Mouse (Mus musculus): Measurements from ENCODE around the gene Filip1l. TPM values are rescaled to one million over a fixed set of nuclear protein-coding genes. Genes with fewer than 3 reads are reported as not detected.

The Filip1l gene
- polyA plus RNA-seq, 1 experiment from 2014 or later: 26.0 TPM

DNA sequence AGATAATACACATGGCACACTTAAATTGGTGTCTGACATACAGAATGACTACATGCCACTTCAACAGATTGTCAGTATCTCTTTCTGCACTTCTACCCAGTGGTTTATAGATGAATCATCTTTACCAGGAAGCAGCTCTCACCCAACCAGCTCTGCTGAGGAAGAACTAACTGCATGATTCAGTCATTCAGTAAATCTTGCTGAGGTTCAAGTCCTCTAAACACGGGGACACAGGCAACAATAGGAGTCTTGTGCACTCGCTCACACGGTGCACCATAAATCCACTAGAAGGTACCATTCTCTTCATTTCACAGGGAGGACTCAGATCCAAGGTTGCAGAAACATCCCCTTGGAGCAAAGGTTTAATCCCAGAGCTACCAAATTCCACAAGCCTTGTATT is 148.0 kb downstream of the Filip1l start:
- H3K4me3 ChIP-seq (ENCODE audit: low read depth, low read length): no peak overlapping the region
- no peak for ATAC-seq (replicated peaks; ENCODE audit: insufficient number of reproducible peaks, low FRiP score, low TSS enrichment)
- 68% methylated on average over 3 of the region's 3 CpGs for WGBS (ENCODE audit: insufficient replicate concordance)
- H3K4me2 ChIP-seq: no peak overlapping the region
- no peaks in the 10 kb centered on the region for H3K36me3 ChIP-seq (ENCODE audit: control insufficient read depth, insufficient read depth, low read length)
- H3K9me3 ChIP-seq (replicated peaks; ENCODE audit: control insufficient read depth, low read length): no peaks in the 10 kb centered on the region
- no peak overlapping the region for H3K27ac ChIP-seq (ENCODE audit: low read depth, low read length)
- no peaks in the 10 kb centered on the region for H3K27me3 ChIP-seq (ENCODE audit: control insufficient read depth, insufficient read depth, low read length)
- H3K4me1 ChIP-seq (ENCODE audit: control insufficient read depth, insufficient read depth, low read length): peaks cover 7% of the 10 kb centered on the region; the same call in 1 of the 2 replicates
- H3K9ac ChIP-seq (ENCODE audit: low read depth, low read length): no peak overlapping the region

GRCm38 (mm10) chr16:57502230-57502629 is 149.3 kb downstream of the Filip1l start:
- H3K27ac ChIP-seq (ENCODE audit: low read depth, low read length): no peak overlapping the region
- no peak for ATAC-seq (replicated peaks; ENCODE audit: insufficient number of reproducible peaks, low FRiP score, low TSS enrichment)

DNA sequence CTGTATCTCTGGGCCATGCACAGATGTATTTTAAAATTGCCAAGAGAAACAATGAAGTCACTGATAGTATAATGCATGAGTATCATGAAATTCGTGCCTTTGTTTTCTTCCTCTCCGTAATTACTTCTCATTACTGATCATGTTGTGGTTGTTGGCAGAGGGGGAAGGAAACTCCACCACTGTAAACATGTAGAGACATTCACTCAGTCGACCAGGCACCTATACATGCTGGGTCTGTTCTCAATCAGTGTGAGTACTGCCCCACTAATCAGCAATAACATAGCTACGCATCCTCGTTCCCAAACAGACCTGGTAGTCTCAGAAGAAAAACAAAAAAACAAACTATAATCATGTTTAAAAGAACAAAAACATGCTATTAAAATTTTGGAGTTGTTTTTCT is 149.9 kb downstream of the Filip1l start:
- Histone ChIP-seq H3K27ac (ENCODE audit: low read depth, low read length) (no peak overlapping the region), H3K4me3 (ENCODE audit: low read depth, low read length) (no peak overlapping the region), H3K27me3 (ENCODE audit: control insufficient read depth, insufficient read depth, low read length) (no peaks in the 10 kb centered on the region), H3K4me2 (no peak overlapping the region), H3K4me1 (ENCODE audit: control insufficient read depth, insufficient read depth, low read length) (no peaks in the 10 kb centered on the region), H3K9ac (ENCODE audit: low read depth, low read length) (no peak overlapping the region), H3K36me3 (ENCODE audit: control insufficient read depth, insufficient read depth, low read length) (no peaks in the 10 kb centered on the region), H3K9me3 (replicated peaks; ENCODE audit: control insufficient read depth, low read length) (no peaks in the 10 kb centered on the region)
- ATAC-seq (replicated peaks; ENCODE audit: insufficient number of reproducible peaks, low FRiP score, low TSS enrichment): no peak
- 58% methylated on average over 5 of the region's 5 CpGs for WGBS (ENCODE audit: insufficient replicate concordance)

More at GRCm38 (mm10) chr16:57502230-57502629, 149.3 kb downstream of the Filip1l start:
- no peaks in the 10 kb centered on the region for H3K27me3 ChIP-seq (ENCODE audit: control insufficient read depth, insufficient read depth, low read length)
- no peaks in the 10 kb centered on the region for H3K9me3 ChIP-seq (replicated peaks; ENCODE audit: control insufficient read depth, low read length)
- H3K4me3 ChIP-seq (ENCODE audit: low read depth, low read length): no peak overlapping the region
- H3K4me2 ChIP-seq: no peak overlapping the region
- H3K9ac ChIP-seq (ENCODE audit: low read depth, low read length): no peak overlapping the region
- 66% methylated on average over 2 of the region's 2 CpGs for WGBS (ENCODE audit: insufficient replicate concordance)
- no peaks in the 10 kb centered on the region; the same call in 1 of the 2 replicates for H3K4me1 ChIP-seq (ENCODE audit: control insufficient read depth, insufficient read depth, low read length)
- no peaks in the 10 kb centered on the region for H3K36me3 ChIP-seq (ENCODE audit: control insufficient read depth, insufficient read depth, low read length)

GRCm38 (mm10) chr16:57504728-57505127 is 151.8 kb downstream of the Filip1l start:
- no peak overlapping the region for H3K4me3 ChIP-seq (ENCODE audit: low read depth, low read length)
- WGBS (ENCODE audit: insufficient replicate concordance): 80% methylated on average over 4 of the region's 4 CpGs
- ATAC-seq (replicated peaks; ENCODE audit: insufficient number of reproducible peaks, low FRiP score, low TSS enrichment): no peak

GRCm38 (mm10) chr16:57506133-57506532 is 153.2 kb downstream of the Filip1l start:
- H3K9ac ChIP-seq (ENCODE audit: low read depth, low read length): no peak overlapping the region
- H3K27ac ChIP-seq (ENCODE audit: low read depth, low read length): no peak overlapping the region
- ATAC-seq (replicated peaks; ENCODE audit: insufficient number of reproducible peaks, low FRiP score, low TSS enrichment): no peak
- H3K4me1 ChIP-seq (ENCODE audit: control insufficient read depth, insufficient read depth, low read length): no peaks in the 10 kb centered on the region
- WGBS (ENCODE audit: insufficient replicate concordance): 78% methylated on average over 6 of the region's 6 CpGs
- no peaks in the 10 kb centered on the region for H3K36me3 ChIP-seq (ENCODE audit: control insufficient read depth, insufficient read depth, low read length)
- no peak overlapping the region for H3K4me3 ChIP-seq (ENCODE audit: low read depth, low read length)
- H3K4me2 ChIP-seq: no peak overlapping the region
- no peaks in the 10 kb centered on the region for H3K9me3 ChIP-seq (replicated peaks; ENCODE audit: control insufficient read depth, low read length)
- H3K27me3 ChIP-seq (ENCODE audit: control insufficient read depth, insufficient read depth, low read length): no peaks in the 10 kb centered on the region

More at GRCm38 (mm10) chr16:57504728-57505127, 151.8 kb downstream of the Filip1l start:
- Histone ChIP-seq H3K4me1 (ENCODE audit: control insufficient read depth, insufficient read depth, low read length) (no peaks in the 10 kb centered on the region), H3K36me3 (ENCODE audit: control insufficient read depth, insufficient read depth, low read length) (no peaks in the 10 kb centered on the region), H3K27me3 (ENCODE audit: control insufficient read depth, insufficient read depth, low read length) (no peaks in the 10 kb centered on the region), H3K9ac (ENCODE audit: low read depth, low read length) (no peak overlapping the region), H3K27ac (ENCODE audit: low read depth, low read length) (no peak overlapping the region), H3K4me2 (no peak overlapping the region), H3K9me3 (replicated peaks; ENCODE audit: control insufficient read depth, low read length) (no peaks in the 10 kb centered on the region)

GRCm38 (mm10) chr16:57508351-57508750 is 155.5 kb downstream of the Filip1l start:
- H3K9me3 ChIP-seq (replicated peaks; ENCODE audit: control insufficient read depth, low read length): no peaks in the 10 kb centered on the region
- 76% methylated on average over 1 of the region's 1 CpGs for WGBS (ENCODE audit: insufficient replicate concordance)

GRCm38 (mm10) chr16:57509099-57509498 is 156.2 kb downstream of the Filip1l start:
- no peak overlapping the region for H3K9ac ChIP-seq (ENCODE audit: low read depth, low read length)
- H3K4me1 ChIP-seq (ENCODE audit: control insufficient read depth, insufficient read depth, low read length): no peaks in the 10 kb centered on the region
- no peaks in the 10 kb centered on the region for H3K36me3 ChIP-seq (ENCODE audit: control insufficient read depth, insufficient read depth, low read length)
- no peak overlapping the region for H3K4me3 ChIP-seq (ENCODE audit: low read depth, low read length)
- no peak overlapping the region for H3K4me2 ChIP-seq
- ATAC-seq (replicated peaks; ENCODE audit: insufficient number of reproducible peaks, low FRiP score, low TSS enrichment): no peak
- no peaks in the 10 kb centered on the region for H3K27me3 ChIP-seq (ENCODE audit: control insufficient read depth, insufficient read depth, low read length)
- no peak overlapping the region for H3K27ac ChIP-seq (ENCODE audit: low read depth, low read length)
- WGBS (ENCODE audit: insufficient replicate concordance): 65% methylated on average over 3 of the region's 3 CpGs
- no peaks in the 10 kb centered on the region for H3K9me3 ChIP-seq (replicated peaks; ENCODE audit: control insufficient read depth, low read length)

More at GRCm38 (mm10) chr16:57508351-57508750, 155.5 kb downstream of the Filip1l start:
- Histone ChIP-seq H3K27me3 (ENCODE audit: control insufficient read depth, insufficient read depth, low read length) (no peaks in the 10 kb centered on the region), H3K4me3 (ENCODE audit: low read depth, low read length) (no peak overlapping the region), H3K4me1 (ENCODE audit: control insufficient read depth, insufficient read depth, low read length) (no peaks in the 10 kb centered on the region), H3K36me3 (ENCODE audit: control insufficient read depth, insufficient read depth, low read length) (no peaks in the 10 kb centered on the region), H3K27ac (ENCODE audit: low read depth, low read length) (no peak overlapping the region), H3K4me2 (no peak overlapping the region), H3K9ac (ENCODE audit: low read depth, low read length) (no peak overlapping the region)
- ATAC-seq (replicated peaks; ENCODE audit: insufficient number of reproducible peaks, low FRiP score, low TSS enrichment): no peak

DNA sequence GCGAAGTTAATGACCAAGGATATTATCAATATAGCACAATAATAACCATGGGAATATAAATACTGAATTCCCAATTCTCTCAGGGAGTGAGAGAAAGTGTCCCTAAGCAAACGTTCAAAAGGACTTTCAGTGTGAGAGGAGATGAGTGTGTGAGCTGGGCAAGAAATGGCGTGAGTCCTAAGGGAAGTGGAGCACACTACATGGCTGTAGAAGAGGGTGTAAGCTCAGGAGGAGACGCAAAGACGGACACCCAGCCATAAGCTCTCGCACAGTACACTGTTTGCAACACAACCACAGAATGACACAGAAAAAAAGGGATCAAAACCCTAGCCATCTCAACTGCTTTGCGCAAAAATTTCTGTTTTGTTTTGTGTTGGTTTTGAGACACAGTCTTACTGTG is 160.7 kb downstream of the Filip1l start:
- Histone ChIP-seq H3K27ac (ENCODE audit: low read depth, low read length) (no peak overlapping the region), H3K9me3 (replicated peaks; ENCODE audit: control insufficient read depth, low read length) (no peaks in the 10 kb centered on the region)

DNA sequence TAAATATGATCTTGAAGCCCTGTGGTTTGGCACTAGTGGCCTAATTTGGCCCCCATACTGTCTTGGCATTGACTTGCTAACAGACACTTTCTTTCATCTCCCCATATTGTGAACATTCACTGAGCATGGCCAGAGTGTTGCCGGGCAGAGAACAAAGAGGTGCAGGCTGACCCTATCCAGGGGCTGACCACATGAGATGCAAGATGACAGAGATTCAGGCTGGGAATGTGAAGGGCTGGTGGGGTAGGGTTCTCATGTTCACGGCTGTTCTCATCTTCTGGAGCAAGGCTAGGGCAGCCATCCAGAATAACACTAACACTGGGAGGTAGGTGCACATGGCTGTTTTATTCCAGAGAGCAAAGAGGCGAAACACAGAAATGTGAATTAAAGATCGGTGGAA is 161.5 kb downstream of the Filip1l start:
- Histone ChIP-seq H3K4me2 (no peak overlapping the region), H3K27ac (ENCODE audit: low read depth, low read length) (no peak overlapping the region), H3K4me1 (ENCODE audit: control insufficient read depth, insufficient read depth, low read length) (no peaks in the 10 kb centered on the region), H3K9me3 (replicated peaks; ENCODE audit: control insufficient read depth, low read length) (no peaks in the 10 kb centered on the region), H3K36me3 (ENCODE audit: control insufficient read depth, insufficient read depth, low read length) (no peaks in the 10 kb centered on the region), H3K4me3 (ENCODE audit: low read depth, low read length) (no peak overlapping the region), H3K27me3 (ENCODE audit: control insufficient read depth, insufficient read depth, low read length) (no peaks in the 10 kb centered on the region), H3K9ac (ENCODE audit: low read depth, low read length) (no peak overlapping the region)
- WGBS (ENCODE audit: insufficient replicate concordance): 74% methylated on average over 4 of the region's 4 CpGs
- ATAC-seq (replicated peaks; ENCODE audit: insufficient number of reproducible peaks, low FRiP score, low TSS enrichment): no peak

More for the DNA sequence above, 160.7 kb downstream of the Filip1l start:
- no peaks in the 10 kb centered on the region for H3K27me3 ChIP-seq (ENCODE audit: control insufficient read depth, insufficient read depth, low read length)
- H3K4me2 ChIP-seq: no peak overlapping the region
- 87% methylated on average over 7 of the region's 7 CpGs for WGBS (ENCODE audit: insufficient replicate concordance)
- no peak overlapping the region for H3K4me3 ChIP-seq (ENCODE audit: low read depth, low read length)
- ATAC-seq (replicated peaks; ENCODE audit: insufficient number of reproducible peaks, low FRiP score, low TSS enrichment): no peak
- no peaks in the 10 kb centered on the region for H3K36me3 ChIP-seq (ENCODE audit: control insufficient read depth, insufficient read depth, low read length)
- no peak overlapping the region for H3K9ac ChIP-seq (ENCODE audit: low read depth, low read length)
- H3K4me1 ChIP-seq (ENCODE audit: control insufficient read depth, insufficient read depth, low read length): no peaks in the 10 kb centered on the region

All from heart, embryonic 11.5 days (tissue).